Mouse (Mus musculus): ENCODE measurements around the gene Fkbp1a. TPM values are rescaled to one million over a fixed set of nuclear protein-coding genes. Genes with fewer than 3 reads are reported as not detected.

Gene Fkbp1a
- polyA plus RNA-seq, 1 experiment from 2014 or later: 561 TPM

DNA sequence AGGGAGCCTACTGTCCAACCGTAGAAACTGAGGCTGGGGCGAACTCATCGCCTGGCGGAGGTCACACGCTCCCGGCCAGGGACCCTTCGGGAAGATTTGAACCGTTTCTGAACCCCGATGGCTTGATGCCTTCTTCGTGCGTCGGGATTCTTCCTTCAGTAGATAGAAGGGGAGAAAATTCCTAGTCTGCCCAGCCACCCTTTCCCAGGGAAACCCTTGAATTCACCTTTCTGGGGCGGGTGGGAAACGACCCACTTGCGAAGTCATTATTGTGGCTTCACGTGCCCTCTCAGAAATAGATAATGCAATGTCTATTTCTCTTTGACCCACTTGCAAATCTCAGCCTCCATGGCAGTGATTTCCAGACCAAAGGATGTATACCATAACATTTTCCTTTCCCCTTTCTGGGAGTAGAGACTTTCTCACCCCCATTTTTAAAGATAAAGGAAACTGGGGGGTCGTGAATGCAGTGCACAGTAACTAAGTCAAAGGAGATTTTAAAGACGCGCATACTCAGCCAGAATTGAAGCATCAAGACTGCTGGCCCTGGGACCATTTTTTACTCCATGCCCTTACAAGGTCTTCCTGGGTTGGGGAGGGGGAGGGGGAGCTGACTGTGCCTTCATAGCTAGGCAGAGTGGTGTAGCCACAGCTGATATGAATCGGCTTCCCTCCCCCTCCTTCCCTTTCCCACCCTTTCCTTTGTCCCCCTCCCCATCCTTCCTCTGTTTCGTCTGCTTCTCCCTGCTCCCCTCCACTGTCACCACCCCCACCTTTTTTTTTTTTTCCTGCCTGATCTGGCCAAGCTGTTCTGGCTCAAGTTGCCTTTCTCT, 996 bp downstream of the Fkbp1a start:
- Histone ChIP-seq H3K27me3 (replicated peaks; ENCODE audit: control insufficient read depth, insufficient read depth, low read length) (no peaks in the 10 kb centered on the region), H3K4me2 (ENCODE audit: low read depth, low read length) (peak overlapping the region; percentile 52), H3K4me3 (ENCODE audit: low read length) (peak overlapping the region; percentile 88), H3K9me3 (ENCODE audit: control insufficient read depth, low read length) (no peaks in the 10 kb centered on the region), H3K36me3 (ENCODE audit: control insufficient read depth, insufficient read depth, low read length) (0 out of 2 replicates have a peak, but pooled peaks cover 2% of the 10 kb centered on the region), H3K27ac (ENCODE audit: low read length) (peak overlapping the region; percentile 95), H3K4me1 (ENCODE audit: control insufficient read depth, insufficient read depth, low read length) (peaks cover 31% of the 10 kb centered on the region), H3K9ac (ENCODE audit: low read depth, low read length) (peak overlapping the region; percentile 97)
- 0 out of 2 replicates have a peak, but pooled peaks have one; percentile 14 for ATAC-seq
- WGBS: under 1% methylated on average over 21 of the region's 21 CpGs

- Histone ChIP-seq H3K4me1 (ENCODE audit: control insufficient read depth, insufficient read depth, low read length) (peaks cover 35% of the 10 kb centered on the region), H3K36me3 (ENCODE audit: control insufficient read depth, insufficient read depth, low read length) (0 out of 2 replicates have a peak, but pooled peaks cover 2% of the 10 kb centered on the region), H3K9me3 (ENCODE audit: control insufficient read depth, low read length) (no peaks in the 10 kb centered on the region), H3K9ac (ENCODE audit: low read depth, low read length) (peak overlapping the region; percentile 21; the same call in 1 of the 2 replicates), H3K27me3 (replicated peaks; ENCODE audit: control insufficient read depth, insufficient read depth, low read length) (no peaks in the 10 kb centered on the region), H3K4me2 (ENCODE audit: low read depth, low read length) (peak overlapping the region; percentile 10; the same call in 1 of the 2 replicates), H3K4me3 (ENCODE audit: low read length) (no peak overlapping the region), H3K27ac (ENCODE audit: low read length) (no peak overlapping the region)
- no peak for ATAC-seq
- 57% methylated on average over 6 of the region's 6 CpGs for WGBS
These were observed 2.4 kb downstream of the Fkbp1a start for GRCm38 (mm10) chr2:151544673-151545072.

- H3K36me3 ChIP-seq (ENCODE audit: control insufficient read depth, insufficient read depth, low read length): peaks cover 7% of the 10 kb centered on the region; the same call in 1 of the 2 replicates
- WGBS: 89% methylated on average over 4 of the region's 4 CpGs
- no peak overlapping the region for H3K4me2 ChIP-seq (ENCODE audit: low read depth, low read length)
These were observed 4.3 kb downstream of the Fkbp1a start for GRCm38 (mm10) chr2:151546571-151546970.

DNA sequence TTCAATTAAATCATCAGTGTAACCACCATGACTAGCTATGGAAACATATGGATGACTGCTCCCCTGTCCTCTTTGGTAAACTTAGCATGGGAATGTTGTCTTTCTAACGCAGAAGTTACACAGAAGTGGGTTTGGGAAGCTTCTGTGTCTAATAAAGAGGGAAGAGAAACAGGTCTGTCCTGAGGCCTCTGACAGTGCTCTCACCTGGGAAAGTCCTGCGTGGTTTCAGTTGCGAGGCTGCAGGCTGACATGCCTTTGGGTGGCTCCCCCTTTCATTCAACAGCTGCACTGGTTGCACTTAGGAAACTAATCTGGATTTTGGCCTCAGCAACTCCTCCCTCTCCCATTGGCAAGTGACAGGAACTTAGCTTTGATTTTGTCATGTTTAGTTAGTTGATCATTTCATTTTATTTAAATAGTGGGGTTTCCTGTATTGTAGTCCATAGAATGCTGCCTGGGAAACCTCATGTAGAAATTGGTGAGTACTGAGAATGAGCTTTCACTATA, 7.4 kb downstream of the Fkbp1a start:
- no peak overlapping the region for H3K4me3 ChIP-seq (ENCODE audit: low read length)
- no peak for ATAC-seq
- peaks cover 11% of the 10 kb centered on the region for H3K36me3 ChIP-seq (ENCODE audit: control insufficient read depth, insufficient read depth, low read length)
- no peak overlapping the region for H3K4me2 ChIP-seq (ENCODE audit: low read depth, low read length)
- peaks cover 20% of the 10 kb centered on the region for H3K4me1 ChIP-seq (ENCODE audit: control insufficient read depth, insufficient read depth, low read length)
- H3K9ac ChIP-seq (ENCODE audit: low read depth, low read length): no peak overlapping the region
- H3K27ac ChIP-seq (ENCODE audit: low read length): no peak overlapping the region
- no peaks in the 10 kb centered on the region for H3K27me3 ChIP-seq (replicated peaks; ENCODE audit: control insufficient read depth, insufficient read depth, low read length)
- H3K9me3 ChIP-seq (ENCODE audit: control insufficient read depth, low read length): no peaks in the 10 kb centered on the region
- WGBS: 83% methylated on average over 3 of the region's 3 CpGs

More at GRCm38 (mm10) chr2:151546571-151546970, 4.3 kb downstream of the Fkbp1a start:
- Histone ChIP-seq H3K9ac (ENCODE audit: low read depth, low read length) (no peak overlapping the region), H3K4me3 (ENCODE audit: low read length) (no peak overlapping the region), H3K9me3 (ENCODE audit: control insufficient read depth, low read length) (no peaks in the 10 kb centered on the region), H3K4me1 (ENCODE audit: control insufficient read depth, insufficient read depth, low read length) (peaks cover 32% of the 10 kb centered on the region), H3K27ac (ENCODE audit: low read length) (no peak overlapping the region), H3K27me3 (replicated peaks; ENCODE audit: control insufficient read depth, insufficient read depth, low read length) (no peaks in the 10 kb centered on the region)
- no peak for ATAC-seq

GRCm38 (mm10) chr2:151562930-151563921, 20.9 kb downstream of the Fkbp1a start:
- no peak overlapping the region for H3K4me3 ChIP-seq (ENCODE audit: low read length)
- peak; percentile 93 for ATAC-seq
- peak overlapping the region; percentile 70 for H3K27ac ChIP-seq (ENCODE audit: low read length)
- H3K4me1 ChIP-seq (ENCODE audit: control insufficient read depth, insufficient read depth, low read length): 0 out of 2 replicates have a peak, but pooled peaks cover 5% of the 10 kb centered on the region
- WGBS: 66% methylated on average over 7 of the region's 7 CpGs
- no peaks in the 10 kb centered on the region for H3K27me3 ChIP-seq (replicated peaks; ENCODE audit: control insufficient read depth, insufficient read depth, low read length)
- H3K9ac ChIP-seq (ENCODE audit: low read depth, low read length): no peak overlapping the region
- H3K9me3 ChIP-seq (ENCODE audit: control insufficient read depth, low read length): no peaks in the 10 kb centered on the region
- H3K4me2 ChIP-seq (ENCODE audit: low read depth, low read length): 0 out of 2 replicates have a peak overlapping the region, but pooled peaks have one; percentile 12
- H3K36me3 ChIP-seq (ENCODE audit: control insufficient read depth, insufficient read depth, low read length): peaks cover 11% of the 10 kb centered on the region; the same call in 1 of the 2 replicates

DNA sequence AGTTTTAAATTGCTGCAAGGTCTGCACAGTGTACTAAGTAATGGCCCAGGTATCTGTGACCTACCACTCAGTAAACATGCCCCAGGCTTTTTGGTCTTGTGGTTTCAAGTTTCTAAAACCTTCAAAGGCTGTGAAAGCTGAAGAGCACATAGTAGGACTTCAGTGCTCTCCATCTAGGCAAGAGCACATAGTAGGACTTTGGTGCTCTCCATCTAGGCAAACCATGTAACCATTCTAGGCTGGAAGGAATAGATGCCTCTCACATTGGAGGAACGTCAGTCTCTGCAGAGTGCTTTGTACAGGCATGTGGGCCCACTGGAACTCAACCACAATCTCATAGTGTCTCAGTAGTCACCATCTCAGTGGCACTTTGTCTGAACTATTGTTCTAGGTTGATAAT, 21.7 kb downstream of the Fkbp1a start:
- ATAC-seq: no peak

GRCm38 (mm10) chr2:151564986-151565385, 22.7 kb downstream of the Fkbp1a start:
- 70% methylated on average over 3 of the region's 3 CpGs for WGBS
- H3K4me2 ChIP-seq (ENCODE audit: low read depth, low read length): no peak overlapping the region
- H3K4me1 ChIP-seq (ENCODE audit: control insufficient read depth, insufficient read depth, low read length): 0 out of 2 replicates have a peak, but pooled peaks cover 5% of the 10 kb centered on the region
- H3K9me3 ChIP-seq (ENCODE audit: control insufficient read depth, low read length): no peaks in the 10 kb centered on the region
- H3K4me3 ChIP-seq (ENCODE audit: low read length): no peak overlapping the region
- no peaks in the 10 kb centered on the region for H3K27me3 ChIP-seq (replicated peaks; ENCODE audit: control insufficient read depth, insufficient read depth, low read length)
- no peak overlapping the region for H3K9ac ChIP-seq (ENCODE audit: low read depth, low read length)
- H3K27ac ChIP-seq (ENCODE audit: low read length): no peak overlapping the region
- peaks cover 11% of the 10 kb centered on the region; the same call in 1 of the 2 replicates for H3K36me3 ChIP-seq (ENCODE audit: control insufficient read depth, insufficient read depth, low read length)
- no peak for ATAC-seq

More for the DNA sequence above, 21.7 kb downstream of the Fkbp1a start:
- 0 out of 2 replicates have a peak, but pooled peaks cover 5% of the 10 kb centered on the region for H3K4me1 ChIP-seq (ENCODE audit: control insufficient read depth, insufficient read depth, low read length)
- no peak overlapping the region for H3K4me3 ChIP-seq (ENCODE audit: low read length)
- no peak overlapping the region for H3K9ac ChIP-seq (ENCODE audit: low read depth, low read length)
- H3K9me3 ChIP-seq (ENCODE audit: control insufficient read depth, low read length): no peaks in the 10 kb centered on the region
- no peak overlapping the region for H3K4me2 ChIP-seq (ENCODE audit: low read depth, low read length)
- 76% methylated on average over 1 of the region's 1 CpGs for whole genome bisulfite sequencing
- H3K27ac ChIP-seq (ENCODE audit: low read length): peak overlapping the region; percentile 63
- H3K36me3 ChIP-seq (ENCODE audit: control insufficient read depth, insufficient read depth, low read length): peaks cover 11% of the 10 kb centered on the region; the same call in 1 of the 2 replicates
- H3K27me3 ChIP-seq (replicated peaks; ENCODE audit: control insufficient read depth, insufficient read depth, low read length): no peaks in the 10 kb centered on the region

DNA sequence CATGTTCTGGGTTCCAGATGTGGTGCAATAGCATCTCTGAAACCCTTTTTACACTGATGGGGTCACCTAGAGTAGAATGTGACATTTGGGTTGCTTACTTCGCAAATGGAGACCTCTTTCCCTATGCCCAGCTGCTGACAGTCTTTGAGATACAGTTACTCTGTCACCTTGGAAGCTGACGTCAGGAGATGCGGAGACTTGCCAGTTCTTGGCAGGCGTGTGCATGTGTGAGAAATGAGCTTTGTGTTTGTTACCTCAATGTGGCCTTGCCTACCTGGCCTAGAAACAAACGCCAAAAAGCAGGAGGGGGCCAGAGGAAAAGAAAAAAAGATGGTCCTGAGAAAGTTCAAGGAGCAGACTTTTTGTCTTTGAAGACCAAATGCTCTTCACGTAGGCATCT, 24.6 kb downstream of the Fkbp1a start:
- Histone ChIP-seq H3K4me2 (ENCODE audit: low read depth, low read length) (no peak overlapping the region), H3K9me3 (ENCODE audit: control insufficient read depth, low read length) (no peaks in the 10 kb centered on the region), H3K36me3 (ENCODE audit: control insufficient read depth, insufficient read depth, low read length) (0 out of 2 replicates have a peak, but pooled peaks cover 5% of the 10 kb centered on the region), H3K27me3 (replicated peaks; ENCODE audit: control insufficient read depth, insufficient read depth, low read length) (no peaks in the 10 kb centered on the region), H3K4me1 (ENCODE audit: control insufficient read depth, insufficient read depth, low read length) (0 out of 2 replicates have a peak, but pooled peaks cover 5% of the 10 kb centered on the region), H3K9ac (ENCODE audit: low read depth, low read length) (no peak overlapping the region), H3K27ac (ENCODE audit: low read length) (no peak overlapping the region), H3K4me3 (ENCODE audit: low read length) (no peak overlapping the region)
- 87% methylated on average over 6 of the region's 6 CpGs for WGBS
- ATAC-seq: no peak

All from intestine, embryonic 16.5 days (tissue).